Mouse (Mus musculus): Measurements from ENCODE around the gene Casp8ap2. TPM values are rescaled to one million over a fixed set of nuclear protein-coding genes. Genes with fewer than 3 reads are reported as not detected.

The Casp8ap2 gene
- polyA plus RNA-seq (2015; fragmentation: Nextera tagmentation; extraction: Ambion mirVana): 60.2 and 64.0 TPM in 2 replicates

DNA sequence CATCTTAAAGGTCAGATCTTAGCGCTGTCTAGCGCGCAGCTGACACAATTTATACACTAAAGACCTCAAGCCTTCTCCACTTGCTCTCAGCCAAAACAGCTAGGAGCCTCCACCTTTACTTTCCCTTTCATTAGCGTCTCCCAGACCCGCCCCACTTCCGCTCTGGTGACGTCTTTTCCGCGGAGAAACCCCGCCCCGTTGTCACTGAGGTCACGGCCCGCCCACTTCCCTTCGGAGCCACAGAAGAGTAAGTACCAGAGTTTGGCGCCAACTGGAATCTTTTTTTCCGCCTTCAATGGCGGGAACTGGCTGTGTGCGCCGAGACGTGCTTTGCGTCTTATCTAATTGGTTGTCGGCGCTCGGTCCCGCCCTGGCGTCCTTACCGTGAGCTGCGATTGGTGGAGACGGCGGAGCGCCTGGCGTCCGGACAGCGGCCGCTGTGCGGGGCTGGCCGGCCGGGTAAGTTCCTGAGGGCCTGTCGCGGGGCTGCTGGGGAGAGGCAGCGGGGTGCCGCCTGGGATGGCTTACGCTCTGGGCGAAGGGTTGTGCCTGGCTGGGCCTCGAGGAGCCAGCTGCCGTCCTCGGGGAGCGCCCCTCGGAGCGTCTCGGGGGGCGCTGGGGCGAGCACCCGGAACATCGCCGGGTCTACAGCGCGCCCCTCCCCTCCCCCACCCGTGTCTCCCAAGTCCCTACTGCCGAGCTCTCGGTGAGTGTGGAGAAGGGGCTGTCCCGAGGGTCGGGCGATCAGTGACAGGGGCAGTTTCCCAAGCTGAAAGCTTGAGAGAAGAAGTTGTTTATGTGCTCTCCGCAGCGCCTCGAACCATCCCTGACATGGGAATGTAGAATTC is at the start of gene Casp8ap2:
Casp8ap2 (plus strand) TSS at position 418 of the 848 bp plus-strand sequence.
- Histone ChIP-seq H3K4me3 (peak within 1 kb of the TSS; percentile 91), H3K4me1 (peaks cover 18% of the 10 kb centered on the region), H3K27ac (peak within 1 kb of the TSS; percentile 85), H3K27me3 (no peaks in the 10 kb centered on the region), H3K4me2 (peak within 1 kb of the TSS; percentile 76), H3K9me3 (no peaks in the 10 kb centered on the region), H3K36me3 (no peaks in the 10 kb centered on the region), H3K9ac (peak within 1 kb of the TSS; percentile 86)
- peak; percentile 99 for ATAC-seq (ENCODE audit: borderline replicate concordance, extremely low read depth, low FRiP score, low TSS enrichment)
- under 1% methylated on average over 67 of the region's 67 CpGs for WGBS

DNA sequence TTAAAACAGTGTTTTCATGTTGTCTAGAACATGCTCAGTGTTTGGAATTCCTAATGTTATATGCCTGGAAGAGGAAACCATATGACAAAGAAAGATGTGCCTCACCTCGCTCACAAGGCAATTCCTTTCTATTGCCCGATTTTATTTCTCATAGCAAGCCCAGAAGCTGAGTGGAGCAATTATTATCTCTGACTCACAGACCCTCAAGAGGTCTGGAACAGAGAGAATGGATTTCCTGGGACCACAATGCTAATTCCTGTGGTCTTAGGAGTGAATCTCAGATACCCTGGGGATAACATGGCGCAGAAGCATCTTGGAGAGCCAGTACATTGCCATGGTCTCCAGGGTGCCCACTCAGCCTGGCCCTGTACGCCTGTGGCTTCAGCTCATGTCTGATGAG is 46.2 kb upstream of the Casp8ap2 start:
- Histone ChIP-seq H3K9me3 (no peaks in the 10 kb centered on the region), H3K27me3 (no peaks in the 10 kb centered on the region), H3K9ac (no peak overlapping the region), H3K4me1 (0 out of 2 replicates have a peak, but pooled peaks cover 10% of the 10 kb centered on the region), H3K4me2 (no peak overlapping the region), H3K36me3 (no peaks in the 10 kb centered on the region), H3K27ac (no peak overlapping the region), H3K4me3 (no peak overlapping the region)
- ATAC-seq (ENCODE audit: borderline replicate concordance, extremely low read depth, low FRiP score, low TSS enrichment): no peak
- 78% methylated on average over 4 of the region's 4 CpGs for WGBS

- no peak overlapping the region for H3K27ac ChIP-seq
- no peak for ATAC-seq (ENCODE audit: borderline replicate concordance, extremely low read depth, low FRiP score, low TSS enrichment)
- H3K4me3 ChIP-seq: no peak overlapping the region
- 50% methylated on average over 17 of the region's 17 CpGs for WGBS
- no peaks in the 10 kb centered on the region for H3K9me3 ChIP-seq
- H3K4me2 ChIP-seq: no peak overlapping the region
- no peaks in the 10 kb centered on the region for H3K27me3 ChIP-seq
- no peaks in the 10 kb centered on the region for H3K36me3 ChIP-seq
- H3K4me1 ChIP-seq: 0 out of 2 replicates have a peak, but pooled peaks cover 10% of the 10 kb centered on the region
- H3K9ac ChIP-seq: no peak overlapping the region
Measured at GRCm38 (mm10) chr4:32569995-32570938, 45.0 kb upstream of the Casp8ap2 start.

GRCm38 (mm10) chr4:32570939-32571317 is 44.3 kb upstream of the Casp8ap2 start:
- H3K36me3 ChIP-seq: no peaks in the 10 kb centered on the region
- H3K27me3 ChIP-seq: no peaks in the 10 kb centered on the region
- H3K4me3 ChIP-seq: no peak overlapping the region
- H3K9ac ChIP-seq: no peak overlapping the region
- no peaks in the 10 kb centered on the region for H3K9me3 ChIP-seq
- H3K4me2 ChIP-seq: no peak overlapping the region
- 0 out of 2 replicates have a peak, but pooled peaks cover 10% of the 10 kb centered on the region for H3K4me1 ChIP-seq
- WGBS: 60% methylated on average over 8 of the region's 8 CpGs
- no peak for ATAC-seq (ENCODE audit: borderline replicate concordance, extremely low read depth, low FRiP score, low TSS enrichment)
- no peak overlapping the region for H3K27ac ChIP-seq

DNA sequence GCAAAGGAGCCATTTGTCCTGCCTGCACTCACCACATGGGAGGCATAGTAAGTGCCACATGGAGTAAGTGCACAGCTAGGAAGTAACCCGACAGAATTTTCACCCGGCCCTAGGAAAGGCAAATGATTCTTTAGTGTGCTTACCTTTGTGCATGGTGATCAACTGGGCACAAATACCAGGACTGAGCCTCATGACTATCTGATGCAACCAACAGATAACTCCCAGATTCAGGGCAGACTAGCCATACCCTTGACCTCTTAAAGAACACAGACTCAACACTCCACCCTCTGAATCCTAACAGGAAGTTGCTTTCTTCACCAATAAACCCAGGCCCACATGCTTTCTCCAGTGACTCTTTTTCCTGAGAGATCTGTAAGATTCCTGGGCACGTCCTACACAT is 43.8 kb upstream of the Casp8ap2 start:
- Histone ChIP-seq H3K36me3 (no peaks in the 10 kb centered on the region), H3K27me3 (no peaks in the 10 kb centered on the region), H3K9me3 (no peaks in the 10 kb centered on the region), H3K27ac (no peak overlapping the region), H3K4me1 (0 out of 2 replicates have a peak, but pooled peaks cover 10% of the 10 kb centered on the region), H3K4me3 (no peak overlapping the region), H3K9ac (no peak overlapping the region), H3K4me2 (no peak overlapping the region)
- ATAC-seq (ENCODE audit: borderline replicate concordance, extremely low read depth, low FRiP score, low TSS enrichment): no peak
- 61% methylated on average over 3 of the region's 3 CpGs for WGBS

DNA sequence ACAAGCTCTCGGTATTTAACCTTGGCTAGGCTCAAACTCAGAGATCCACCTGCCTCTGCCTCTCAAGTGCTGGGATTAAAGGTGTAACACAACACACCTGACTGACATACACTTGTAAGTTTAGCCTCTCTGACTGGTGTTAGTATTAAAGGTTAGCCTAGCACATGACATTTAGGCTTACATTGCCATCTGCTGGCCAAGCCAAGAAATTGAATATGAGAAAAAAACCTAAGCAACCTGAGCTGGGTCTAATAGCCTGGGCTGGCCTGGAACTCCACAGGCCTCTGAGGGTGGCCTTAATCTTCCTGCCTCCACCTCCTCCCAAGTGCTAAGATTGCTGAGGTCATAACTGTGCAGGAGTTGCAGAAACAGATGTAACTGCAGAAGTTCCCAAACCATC is 43.1 kb upstream of the Casp8ap2 start:
- Histone ChIP-seq H3K4me2 (no peak overlapping the region), H3K36me3 (no peaks in the 10 kb centered on the region), H3K9ac (no peak overlapping the region), H3K4me3 (no peak overlapping the region), H3K4me1 (0 out of 2 replicates have a peak, but pooled peaks cover 10% of the 10 kb centered on the region), H3K27me3 (no peaks in the 10 kb centered on the region), H3K27ac (no peak overlapping the region), H3K9me3 (no peaks in the 10 kb centered on the region)
- WGBS: 65% methylated on average over 1 of the region's 1 CpGs
- ATAC-seq (ENCODE audit: borderline replicate concordance, extremely low read depth, low FRiP score, low TSS enrichment): peak; percentile 40; the same call in 1 of the 2 replicates

DNA sequence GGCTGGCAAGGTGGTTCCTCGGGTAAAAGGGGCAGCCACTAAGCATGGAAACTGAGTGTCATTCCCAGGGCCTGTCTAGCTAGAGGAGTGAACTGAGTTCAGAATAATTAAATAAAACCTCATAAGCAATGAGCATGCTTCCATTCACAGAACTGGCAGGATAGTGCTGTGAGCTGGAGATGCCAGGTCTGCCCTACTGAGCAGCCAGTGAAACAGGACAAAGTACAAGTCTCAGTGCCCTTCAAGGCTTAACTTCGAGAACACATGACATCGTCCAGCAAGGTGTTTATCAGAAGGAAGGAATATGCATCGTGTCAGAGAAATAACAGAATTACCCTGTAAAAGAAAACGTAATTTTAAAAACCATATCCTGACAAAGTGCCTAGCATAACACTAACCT is 41.7 kb upstream of the Casp8ap2 start:
- Histone ChIP-seq H3K9ac (no peak overlapping the region), H3K9me3 (no peaks in the 10 kb centered on the region), H3K27ac (no peak overlapping the region), H3K4me2 (no peak overlapping the region), H3K27me3 (no peaks in the 10 kb centered on the region), H3K36me3 (no peaks in the 10 kb centered on the region), H3K4me3 (no peak overlapping the region), H3K4me1 (0 out of 2 replicates have a peak, but pooled peaks cover 10% of the 10 kb centered on the region)
- ATAC-seq (ENCODE audit: borderline replicate concordance, extremely low read depth, low FRiP score, low TSS enrichment): no peak
- WGBS: 80% methylated on average over 5 of the region's 5 CpGs

- 0 out of 2 replicates have a peak, but pooled peaks cover 10% of the 10 kb centered on the region for H3K4me1 ChIP-seq
- H3K4me2 ChIP-seq: no peak overlapping the region
- H3K9me3 ChIP-seq: no peaks in the 10 kb centered on the region
- H3K9ac ChIP-seq: no peak overlapping the region
- no peak overlapping the region for H3K4me3 ChIP-seq
- H3K27me3 ChIP-seq: no peaks in the 10 kb centered on the region
- 83% methylated on average over 1 of the region's 1 CpGs for WGBS
- H3K36me3 ChIP-seq: no peaks in the 10 kb centered on the region
- ATAC-seq (ENCODE audit: borderline replicate concordance, extremely low read depth, low FRiP score, low TSS enrichment): no peak
- H3K27ac ChIP-seq: no peak overlapping the region
Measured at GRCm38 (mm10) chr4:32574604-32575003, 40.6 kb upstream of the Casp8ap2 start.

GRCm38 (mm10) chr4:32575165-32575564 is 40.1 kb upstream of the Casp8ap2 start:
- Histone ChIP-seq H3K4me2 (no peak overlapping the region), H3K4me1 (0 out of 2 replicates have a peak, but pooled peaks cover 6% of the 10 kb centered on the region), H3K27ac (no peak overlapping the region), H3K36me3 (no peaks in the 10 kb centered on the region), H3K27me3 (no peaks in the 10 kb centered on the region), H3K4me3 (no peak overlapping the region), H3K9ac (no peak overlapping the region), H3K9me3 (no peaks in the 10 kb centered on the region)
- ATAC-seq (ENCODE audit: borderline replicate concordance, extremely low read depth, low FRiP score, low TSS enrichment): no peak
- WGBS: 56% methylated on average over 9 of the region's 9 CpGs

DNA sequence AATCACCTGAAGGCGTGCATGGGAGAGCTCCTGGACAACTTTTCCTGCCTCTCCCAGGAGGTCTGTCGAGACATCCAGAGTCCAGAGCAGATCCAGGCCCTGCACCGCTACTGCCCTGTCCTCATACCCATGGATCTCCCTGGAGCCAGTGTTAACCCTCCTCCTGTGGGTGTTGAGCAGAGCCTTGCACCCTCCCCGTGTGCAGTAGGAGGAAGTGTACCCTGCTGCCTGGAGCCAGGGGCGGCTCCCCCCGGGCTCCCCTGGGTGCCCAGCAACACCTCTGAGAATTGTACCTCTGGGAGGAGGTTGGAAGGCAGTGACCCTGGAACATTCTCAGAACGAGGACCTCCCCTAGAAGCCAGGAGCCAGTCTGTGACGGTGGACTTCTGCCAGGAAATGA is 35.4 kb upstream of the Casp8ap2 start:
- H3K9me3 ChIP-seq: no peaks in the 10 kb centered on the region
- 79% methylated on average over 8 of the region's 8 CpGs for WGBS
- no peak overlapping the region for H3K4me3 ChIP-seq
- H3K9ac ChIP-seq: no peak overlapping the region
- H3K27ac ChIP-seq: no peak overlapping the region
- H3K36me3 ChIP-seq: no peaks in the 10 kb centered on the region
- no peaks in the 10 kb centered on the region for H3K27me3 ChIP-seq
- no peak overlapping the region for H3K4me2 ChIP-seq
- H3K4me1 ChIP-seq: no peaks in the 10 kb centered on the region
- no peak for ATAC-seq (ENCODE audit: borderline replicate concordance, extremely low read depth, low FRiP score, low TSS enrichment)

DNA sequence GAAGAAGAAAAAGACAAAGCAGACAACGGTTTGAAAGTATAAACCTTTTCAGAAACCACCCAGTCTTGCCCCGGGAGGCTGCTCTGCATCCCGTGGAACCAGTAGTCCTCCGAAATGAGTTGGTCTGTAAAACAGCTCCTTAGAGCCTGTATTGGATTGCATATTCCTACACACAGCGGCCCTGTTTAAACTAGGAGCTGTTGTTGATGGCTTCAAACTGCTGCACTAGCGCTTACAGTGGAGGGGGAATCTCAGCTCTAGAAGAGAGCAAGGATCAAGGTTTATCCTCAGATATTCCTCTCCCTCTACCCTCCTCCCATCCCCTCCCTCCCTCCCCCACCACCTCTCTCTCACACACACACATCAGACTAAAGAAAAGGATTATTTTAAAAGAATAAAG is 31.1 kb upstream of the Casp8ap2 start:
- peak; percentile 64; the same call in 1 of the 2 replicates for ATAC-seq (ENCODE audit: borderline replicate concordance, extremely low read depth, low FRiP score, low TSS enrichment)
- Histone ChIP-seq H3K9me3 (no peaks in the 10 kb centered on the region), H3K4me2 (no peak overlapping the region), H3K4me1 (no peaks in the 10 kb centered on the region), H3K27me3 (no peaks in the 10 kb centered on the region), H3K27ac (0 out of 2 replicates have a peak overlapping the region, but pooled peaks have one; percentile 15), H3K9ac (no peak overlapping the region), H3K36me3 (no peaks in the 10 kb centered on the region), H3K4me3 (no peak overlapping the region)
- WGBS: 43% methylated on average over 6 of the region's 6 CpGs

Data from lung, embryonic 15.5 days (tissue).